Mouse (Mus musculus) CD4-positive, CD25-positive, alpha-beta regulatory T cell (primary cell): ENCODE data around the gene Hp. TPM values are rescaled to one million over a fixed set of nuclear protein-coding genes. Genes with fewer than 3 reads are reported as not detected.

ENCODE experiments used
- polyA plus RNA-seq: library from polyadenylated mRNA; unstranded; fragments of 100-300 nt; shearing (Covaris generic); gene quantifications from one replicate; pipeline ENCODE4 v1.2.1, GENCODE M21; 2017

The Hp gene
- not detected for polyA plus RNA-seq

DNA sequence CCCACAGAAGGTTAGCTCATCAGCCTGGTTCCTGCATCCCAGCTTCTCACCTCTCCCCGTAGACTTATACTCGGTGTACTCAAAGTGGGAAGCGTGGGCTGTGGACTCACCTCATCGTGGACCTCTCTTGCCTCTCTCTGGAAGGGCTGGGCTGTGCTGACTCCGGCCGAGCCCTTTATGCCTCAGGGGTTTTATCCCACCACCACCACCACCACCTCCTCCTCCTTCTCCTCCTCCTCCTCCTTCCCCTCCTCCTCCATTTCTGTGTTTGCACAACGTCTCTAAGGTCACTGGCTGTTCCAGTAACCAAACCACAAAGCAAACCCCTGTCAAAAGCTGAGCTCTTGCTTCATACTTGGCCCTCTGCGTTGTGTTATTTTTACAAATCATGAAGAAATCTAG, at the start of gene Hp:
Gene Hp, minus strand, starts transcription at position 273 of the 402 bp plus-strand sequence.

DNA sequence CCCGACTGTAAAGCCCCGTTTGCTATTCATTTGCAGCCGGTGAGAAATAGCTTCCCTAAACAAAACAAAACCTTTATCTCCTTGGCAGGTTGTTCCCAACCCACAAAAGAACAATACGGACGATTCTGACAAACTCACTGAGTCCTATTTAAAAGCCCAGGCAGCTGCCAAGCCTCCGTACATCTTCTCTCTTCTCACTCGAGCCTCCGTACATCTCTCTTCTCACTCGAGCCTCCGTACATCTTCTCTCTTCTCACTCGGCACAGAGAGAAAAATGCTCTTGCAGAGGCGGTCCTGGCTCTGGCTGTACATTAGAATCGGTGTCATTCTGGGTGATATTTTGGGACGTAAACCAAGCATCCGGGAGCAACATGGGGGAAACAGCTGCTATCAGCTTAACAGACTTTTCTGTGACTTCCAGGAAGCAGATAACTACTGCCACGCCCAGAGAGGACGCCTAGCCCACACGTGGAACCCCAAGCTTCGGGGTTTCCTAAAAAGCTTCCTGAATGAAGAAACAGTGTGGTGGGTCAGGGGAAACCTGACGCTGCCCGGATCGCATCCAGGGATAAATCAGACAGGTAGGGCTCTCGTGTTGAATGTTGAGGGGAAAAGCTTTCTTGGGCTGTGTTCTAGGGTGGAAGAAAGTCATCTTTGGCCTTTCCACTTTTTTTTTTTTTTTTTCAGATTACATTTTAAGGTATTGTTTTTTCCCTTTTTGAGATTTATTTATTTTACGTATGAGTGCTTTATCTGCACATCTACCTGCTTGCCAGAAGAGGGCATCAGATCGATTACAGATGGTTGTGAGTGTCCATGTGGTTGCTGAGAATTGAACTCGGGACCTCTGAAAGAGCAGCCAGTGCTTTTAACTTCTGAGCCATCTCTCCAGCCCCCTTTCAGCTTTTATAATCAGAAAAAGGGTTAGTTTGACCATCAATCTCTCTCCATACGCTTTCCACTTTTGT, 35.6 kb upstream of the Hp start, which contains the start of gene Pkd1l3:
Gene Pkd1l3, plus strand, starts transcription at position 275 of the 968 bp plus-strand sequence.

DNA sequence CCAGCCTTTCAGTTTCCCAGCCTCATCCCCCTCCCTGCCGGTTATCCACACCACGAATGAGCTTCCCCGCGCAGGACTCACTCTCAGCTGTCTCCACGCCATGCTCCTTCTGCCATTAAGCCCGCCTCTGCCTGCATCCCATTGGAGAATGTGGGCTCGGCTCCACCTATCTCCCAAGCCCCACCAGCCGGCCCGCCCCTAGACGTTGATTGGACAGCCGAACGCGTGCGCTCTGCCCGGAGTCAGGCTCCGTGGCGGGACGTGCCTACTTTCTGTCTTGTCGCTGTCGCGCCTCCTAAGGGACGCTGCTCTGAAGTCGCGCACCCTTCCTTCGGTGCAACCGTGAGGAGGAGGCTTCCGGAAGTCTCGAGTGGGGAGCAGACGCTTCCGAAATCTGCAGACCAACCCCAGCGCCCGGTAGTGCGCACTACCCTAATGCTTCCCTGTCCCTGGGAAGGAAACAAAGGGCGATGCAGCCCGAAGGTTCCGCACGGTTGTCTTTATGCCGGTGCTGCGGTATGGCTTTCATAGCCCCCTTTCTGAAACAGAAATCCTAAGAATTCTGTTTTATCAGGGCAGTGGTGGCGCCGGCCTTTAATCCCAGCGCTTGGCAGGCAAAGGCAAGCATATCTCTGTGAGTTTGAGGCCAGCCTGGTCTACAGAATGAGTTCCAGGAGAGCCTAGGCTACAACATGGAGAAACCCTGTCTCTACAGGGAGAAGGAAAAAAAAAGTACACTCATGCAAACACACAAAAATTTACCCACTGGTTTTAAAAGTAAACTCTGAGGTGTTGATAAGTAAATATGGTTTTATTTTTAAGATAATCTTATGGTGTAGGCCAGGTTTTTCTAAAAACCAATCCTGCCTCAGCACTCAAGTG, 29.5 kb upstream of the Hp start, which contains the start of gene Dhodh:
Gene Dhodh, minus strand, starts transcription at position 403 of the 882 bp plus-strand sequence.

GRCm38 (mm10) chr8:109565498-109566333, 13.3 kb downstream of the Hp start, which contains the start of the genes Dhx38 and Txnl4b:
Gene Dhx38 (minus strand): TSS chr8:109565861.
Gene Txnl4b (plus strand): TSS chr8:109565892.

Other genes with a start within 250 kb of the Hp start
- not detected for gene Pmfbp1, start 85.1 kb downstream of the Hp start, polyA plus RNA-seq
- 33.3 TPM for gene Dhx38, start 13.3 kb downstream of the Hp start, polyA plus RNA-seq
- gene Txnl4b, start 13.3 kb downstream of the Hp start, polyA plus RNA-seq = 6.0 TPM
- 39.2 TPM for gene Dhodh, start 29.5 kb upstream of the Hp start, polyA plus RNA-seq
- gene Pkd1l3, start 35.3 kb upstream of the Hp start, polyA plus RNA-seq = 1.2 TPM
- gene Ist1, start 114.1 kb upstream of the Hp start, polyA plus RNA-seq = 140 TPM
- 12.9 TPM for gene Zfp821, start 126.4 kb upstream of the Hp start, polyA plus RNA-seq
- gene Atxn1l, start 158.6 kb upstream of the Hp start, polyA plus RNA-seq = 2.5 TPM
- 58.8 TPM for gene Ap1g1, start 199.4 kb upstream of the Hp start, polyA plus RNA-seq